Mouse (Mus musculus) liver, adult 2 months (tissue): ENCODE results near the gene Sycp3.

Experiments used
- CTCF ChIP-seq: fragments of 200-500 bp; IDR thresholded peaks from 2 replicates; pipeline ENCODE4 v1.5.1; 2011; ENCODE audit warnings: low read depth, low read length, control low read depth
- POLR2A ChIP-seq: fragments of 200-500 bp; IDR thresholded peaks from 2 replicates; pipeline ENCODE4 v1.6.1; 2011; ENCODE audit warnings: low read length, control low read depth; ENCODE audit not compliant: insufficient read depth; ENCODE audit errors: extremely low read depth

DNA sequence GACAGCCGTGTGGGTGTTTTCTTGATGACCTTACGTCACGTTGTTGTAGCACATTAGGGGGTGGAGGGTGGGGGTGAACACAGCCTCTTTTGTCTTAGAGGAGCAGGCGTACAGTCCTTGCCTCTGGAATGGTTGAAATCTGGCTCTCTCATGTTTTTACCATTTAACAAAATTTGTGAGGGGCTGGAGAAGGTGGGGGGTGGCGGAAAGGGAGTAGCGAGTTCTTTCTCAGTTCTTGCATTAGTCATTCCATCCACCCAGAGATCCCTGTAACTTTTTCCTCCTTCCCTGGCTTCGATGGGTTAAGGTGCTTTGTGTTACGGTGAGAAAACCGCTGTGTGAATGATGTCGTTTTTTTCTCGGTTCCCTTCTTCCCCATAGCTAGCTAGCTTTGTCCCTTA, 39.2 kb upstream of the Sycp3 start:
- TF ChIP-seq CTCF: no peak
- TF ChIP-seq POLR2A: no peak
